Comparison of ENCODE assay signal across 8 mouse cellular contexts in the genomic region with DNA sequence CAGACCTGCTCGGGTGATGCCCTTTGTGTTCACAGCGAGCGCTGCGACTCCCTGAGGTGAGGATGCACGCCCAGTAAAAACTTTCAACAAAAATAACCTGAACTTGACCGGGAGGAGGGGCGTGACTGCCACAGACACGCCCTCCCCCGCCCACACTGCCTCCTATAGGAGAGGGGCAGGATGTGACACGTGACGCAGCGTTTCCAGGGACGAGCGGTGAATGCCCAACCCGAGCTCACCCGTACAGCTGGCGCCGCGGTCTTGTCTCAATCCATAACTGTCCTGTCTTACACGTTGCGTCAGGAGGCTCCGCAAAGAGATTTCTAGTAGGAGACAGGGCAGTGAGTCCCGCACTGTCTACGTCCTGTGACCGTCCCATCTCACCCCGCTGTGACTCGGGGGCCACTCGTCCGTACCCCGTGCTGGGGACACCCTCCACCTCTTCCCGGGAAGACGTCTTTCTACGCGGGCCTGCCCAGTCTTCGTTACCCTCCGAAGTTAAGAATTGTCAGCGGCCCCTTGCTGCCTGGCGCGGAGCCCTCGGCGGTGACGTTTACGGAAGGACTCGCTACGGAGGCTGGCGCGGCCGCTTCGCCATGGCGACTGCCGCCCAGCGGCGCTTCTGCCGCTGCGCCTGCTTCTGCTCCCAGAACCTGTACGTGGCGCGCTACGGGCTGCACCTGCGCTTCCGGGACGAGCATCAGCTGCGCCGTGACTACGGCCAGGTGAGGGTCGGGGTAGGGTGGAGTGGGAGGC. TPM values are rescaled to one million over a fixed set of nuclear protein-coding genes. Genes with fewer than 3 reads are reported as not detected.
DNase-seq lines count a peak whose midpoint lies in the region; ATAC-seq and TF ChIP-seq lines count a peak whose summit lies in the region.

A gene (plus strand): TSS at position 556 of the 756 bp plus-strand sequence.

- H3K4me3 ChIP-seq in bone marrow, adult 2 months (replicated peaks; ENCODE audit: control insufficient read depth, low read depth, low read length) = peak within 1 kb of the TSS; percentile 95
- peak within 1 kb of the TSS; percentile 97 for H3K4me3 ChIP-seq in embryonic facial prominence, embryonic 15.5 days (replicated peaks)
- peak within 1 kb of the TSS; percentile 76 for H3K4me3 ChIP-seq in limb, embryonic 14.5 days (replicated peaks; ENCODE audit: low read length)
- H3K4me3 ChIP-seq in midbrain, postnatal 0 days (ENCODE audit: low read depth, low read length) = peak within 1 kb of the TSS; percentile 86

- TF ChIP-seq CTCF in bone marrow, adult 2 months (IDR thresholded peaks at IDR 0.05; ENCODE audit: control insufficient read depth, insufficient read depth, low read length) = peak; percentile 45; the same call in 1 of the 2 replicates
- peak; percentile 75 for TF ChIP-seq CTCF in midbrain, postnatal 0 days (IDR thresholded peaks at IDR 0.05)

- peaks cover 13% of the 10 kb centered on the region; the same call in 1 of the 2 replicates for H3K36me3 ChIP-seq in embryonic facial prominence, embryonic 15.5 days
- 0 out of 2 replicates have a peak, but pooled peaks cover 4% of the 10 kb centered on the region for H3K36me3 ChIP-seq in limb, embryonic 14.5 days (ENCODE audit: control insufficient read depth, insufficient read depth, low read length)
- H3K36me3 ChIP-seq in midbrain, postnatal 0 days (ENCODE audit: insufficient read depth, low read length) = peaks cover 10% of the 10 kb centered on the region; the same call in 1 of the 2 replicates

- WGBS in bone marrow, adult 2 months = under 1% methylated on average over 66 of the region's 66 CpGs
- under 1% methylated on average over 66 of the region's 66 CpGs for WGBS in embryonic facial prominence, embryonic 15.5 days
- under 1% methylated on average over 52 of the region's 66 CpGs for WGBS in limb, embryonic 14.5 days
- WGBS in midbrain, postnatal 0 days = 2% methylated on average over 66 of the region's 66 CpGs

- H3K9me3 ChIP-seq in embryonic facial prominence, embryonic 15.5 days (replicated peaks) = no peaks in the 10 kb centered on the region
- no peaks in the 10 kb centered on the region for H3K9me3 ChIP-seq in limb, embryonic 14.5 days (ENCODE audit: control insufficient read depth, low read length)
- H3K9me3 ChIP-seq in midbrain, postnatal 0 days (ENCODE audit: low read length) = no peaks in the 10 kb centered on the region

- H3K27me3 ChIP-seq in embryonic facial prominence, embryonic 15.5 days = no peaks in the 10 kb centered on the region
- H3K27me3 ChIP-seq in limb, embryonic 14.5 days (ENCODE audit: control insufficient read depth, insufficient read depth, low read length) = no peaks in the 10 kb centered on the region
- H3K27me3 ChIP-seq in midbrain, postnatal 0 days (ENCODE audit: insufficient read depth, low read length) = no peaks in the 10 kb centered on the region

- DNase-seq in 416B (ENCODE audit: low read depth) = peak; percentile 99
- peak; percentile 93 for DNase-seq in heart, adult 8-10 months (ENCODE audit: low spot score)
- peak; percentile 97 for DNase-seq in kidney, adult 9 months
- peak; percentile 97 for DNase-seq in limb, embryonic 14.5 days (ENCODE audit: low spot score)
- peak; percentile 98 for DNase-seq in midbrain, postnatal 0 days (ENCODE audit: low spot score)
- peak; percentile 86 to 91 for DNase-seq in spleen, postnatal 14 days (ENCODE audit: low spot score in 2 of 2)

- H3K9ac ChIP-seq in embryonic facial prominence, embryonic 15.5 days = peak within 1 kb of the TSS; percentile 77
- H3K9ac ChIP-seq in limb, embryonic 14.5 days (ENCODE audit: low read depth, low read length, severe bottlenecking) = peak within 1 kb of the TSS; percentile 61
- H3K9ac ChIP-seq in midbrain, postnatal 0 days (replicated peaks; ENCODE audit: low read length, poor library complexity, severe bottlenecking) = peak within 1 kb of the TSS; percentile 54

- H3K27ac ChIP-seq in bone marrow, adult 2 months (ENCODE audit: control insufficient read depth, insufficient read depth, low read depth, low read length, poor library complexity) = peak within 1 kb of the TSS; percentile 96
- H3K27ac ChIP-seq in embryonic facial prominence, embryonic 15.5 days (replicated peaks) = peak within 1 kb of the TSS; percentile 91
- H3K27ac ChIP-seq in limb, embryonic 14.5 days (replicated peaks; ENCODE audit: low read depth, low read length) = peak within 1 kb of the TSS; percentile 68
- peak within 1 kb of the TSS; percentile 81 for H3K27ac ChIP-seq in midbrain, postnatal 0 days (ENCODE audit: low read depth, low read length)

- TF ChIP-seq POLR2A in bone marrow, adult 2 months (IDR thresholded peaks at IDR 0.05; ENCODE audit: borderline replicate concordance, control insufficient read depth, low read depth, low read length) = peak; percentile 66; the same call in 1 of the 2 replicates
- TF ChIP-seq POLR2A in limb, embryonic 14.5 days (IDR thresholded peaks at IDR 0.05; ENCODE audit: borderline replicate concordance, extremely low read depth, insufficient read depth, insufficient read length) = peak; percentile 57; the same call in 1 of the 2 replicates

- H3K4me2 ChIP-seq in embryonic facial prominence, embryonic 15.5 days (replicated peaks) = peak within 1 kb of the TSS; percentile 91
- peak within 1 kb of the TSS; percentile 64 for H3K4me2 ChIP-seq in limb, embryonic 14.5 days (replicated peaks; ENCODE audit: low read depth, low read length, severe bottlenecking)
- peak within 1 kb of the TSS; percentile 93 for H3K4me2 ChIP-seq in midbrain, postnatal 0 days (ENCODE audit: low read depth, low read length, poor library complexity, severe bottlenecking)

- ATAC-seq in embryonic facial prominence, embryonic 15.5 days (ENCODE audit: insufficient number of reproducible peaks, low FRiP score, low TSS enrichment, low read depth) = peak; percentile 99
- ATAC-seq in limb, embryonic 14.5 days (ENCODE audit: low FRiP score, low read depth) = peak; percentile 98
- ATAC-seq in midbrain, postnatal 0 days (ENCODE audit: low FRiP score) = peak; percentile 97

- peaks cover 2% of the 10 kb centered on the region; the same call in 1 of the 2 replicates for H3K4me1 ChIP-seq in bone marrow, adult 2 months (ENCODE audit: control insufficient read depth, insufficient read depth, low read length)
- H3K4me1 ChIP-seq in embryonic facial prominence, embryonic 15.5 days = peaks cover 29% of the 10 kb centered on the region
- H3K4me1 ChIP-seq in limb, embryonic 14.5 days (ENCODE audit: control insufficient read depth, insufficient read depth, low read length) = peaks cover 12% of the 10 kb centered on the region
- H3K4me1 ChIP-seq in midbrain, postnatal 0 days (ENCODE audit: insufficient read depth, low read length) = peaks cover 13% of the 10 kb centered on the region

RNA-seq across cellular contexts. Expression of the gene that starts here (rescaled TPM):
- polyA plus RNA-seq in bone marrow, adult 2 months (2011; ENCODE audit: insufficient read depth, insufficient read length, low replicate concordance, missing spikeins) = 14.8 and 35.5 TPM in 2 replicates
- polyA plus RNA-seq in embryonic facial prominence, embryonic 15.5 days (2015; fragmentation: Nextera tagmentation; extraction: Ambion mirVana) = 21.8 and 25.7 TPM in 2 replicates
- total RNA-seq in heart, adult 8-10 months (2022) = 10 to 100 TPM; 14.1 to 20.7 (median 19.2) TPM
- 26.5 and 42.0 TPM in 2 replicates for polyA plus RNA-seq in limb, embryonic 14.5 days (2012; rRNA removed)
- 14.2 and 16.4 TPM in 2 replicates for polyA plus RNA-seq in limb, embryonic 14.5 days (2014; fragmentation: Nextera tagmentation; extraction: Ambion mirVana)
- 54.5 and 70.4 TPM in 2 replicates for total RNA-seq in midbrain, postnatal 0 days (2014; rRNA removed)
- polyA plus RNA-seq in midbrain, postnatal 0 days (2015; fragmentation: Nextera tagmentation; extraction: Ambion mirVana) = 36.2 and 39.5 TPM in 2 replicates

Comparison
In these comparisons a context has a peak if more than half of its experiments do, and no peak if none do; other contexts are left out.
1. Peak in every context shown above with its lines: DNase-seq, ATAC-seq, H3K4me3 ChIP-seq and H3K27ac ChIP-seq.